Mouse (Mus musculus) thymus, postnatal 4 days (tissue): ENCODE results near the gene Pgrmc1.
"Not testable (repeated sequence)": the region's sequence is repeated elsewhere in the genome, so short reads cannot be mapped to it uniquely, and the experiment has no call there.

Experiments used
- DNase-seq: peaks from one replicate; pipeline ENCODE4 v3.0.0; 2021

Gene Pgrmc1

GRCm38 (mm10) chrX:36597707-36598389, at the start of gene Pgrmc1:
TSS of gene Pgrmc1 (plus strand) at chrX:36598206.
- peak; percentile 90 for DNase-seq

DNA sequence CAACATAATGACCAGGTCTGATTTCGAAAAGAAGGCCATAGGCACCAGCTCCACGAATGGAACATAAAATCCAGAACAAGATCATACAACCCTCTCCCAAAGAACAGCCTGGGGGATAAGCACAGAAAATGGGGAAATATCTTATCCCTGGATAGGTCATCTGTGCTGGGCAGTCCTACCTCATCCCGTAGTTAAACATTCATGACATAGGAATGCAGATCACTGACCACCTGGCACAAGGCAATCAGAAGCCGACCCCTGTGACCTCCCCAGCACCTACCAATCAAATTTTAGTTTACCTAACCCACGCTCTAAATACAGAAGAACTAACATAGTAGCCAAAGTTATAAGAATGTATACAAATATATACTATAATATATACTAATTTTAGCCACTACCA, 49.2 kb upstream of the Pgrmc1 start:
- no peak for DNase-seq

DNA sequence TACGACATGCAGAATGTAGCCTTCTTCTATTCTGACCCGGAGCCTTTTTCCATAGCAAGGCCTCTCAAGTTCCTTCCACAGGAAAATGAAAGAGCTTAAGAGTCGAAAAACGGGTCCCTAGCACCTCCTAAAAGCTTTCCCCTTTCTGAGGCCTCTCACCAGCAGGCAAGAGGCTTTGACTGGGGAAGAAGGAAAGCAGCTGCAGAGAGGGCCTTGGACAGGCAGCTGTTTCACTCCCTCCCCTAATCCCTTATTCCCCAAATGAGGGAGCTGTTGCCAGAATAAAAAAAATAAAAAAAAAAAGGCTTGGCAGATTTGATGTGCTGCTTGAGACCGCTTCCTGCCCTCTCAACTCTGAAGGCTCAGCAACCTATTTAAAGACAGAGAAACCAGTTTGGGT, 47.1 kb upstream of the Pgrmc1 start:
- DNase-seq = no peak

- DNase-seq = no peak
Observed at GRCm38 (mm10) chrX:36551351-36551750, 46.7 kb upstream of the Pgrmc1 start.

DNA sequence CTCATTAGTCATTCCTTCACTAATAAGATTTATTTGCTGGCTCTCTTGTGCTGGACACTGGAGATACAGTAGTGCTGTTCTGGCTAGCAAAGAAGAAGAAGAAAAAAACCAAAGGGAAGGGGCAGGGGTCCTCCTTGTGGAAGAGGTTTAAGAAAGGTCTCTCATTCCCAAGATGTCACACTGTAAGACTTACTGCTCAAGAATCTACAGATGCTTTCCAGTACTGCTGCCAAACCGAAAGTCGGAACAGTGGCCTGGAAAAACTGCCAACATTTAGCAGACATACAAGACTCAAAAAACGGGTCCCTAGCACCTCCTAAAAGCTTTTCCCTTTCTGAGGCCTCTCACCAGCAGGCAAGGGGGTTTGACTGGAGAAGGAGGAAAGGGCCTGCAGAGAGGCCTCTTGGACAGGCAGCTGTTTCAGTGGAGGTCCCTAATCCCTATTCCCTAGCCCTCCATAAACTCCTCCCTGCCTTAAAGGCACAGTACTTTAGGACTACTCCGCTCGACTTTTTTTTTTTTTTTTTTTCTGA, 45.9 kb upstream of the Pgrmc1 start:
- DNase-seq = no peak

DNA sequence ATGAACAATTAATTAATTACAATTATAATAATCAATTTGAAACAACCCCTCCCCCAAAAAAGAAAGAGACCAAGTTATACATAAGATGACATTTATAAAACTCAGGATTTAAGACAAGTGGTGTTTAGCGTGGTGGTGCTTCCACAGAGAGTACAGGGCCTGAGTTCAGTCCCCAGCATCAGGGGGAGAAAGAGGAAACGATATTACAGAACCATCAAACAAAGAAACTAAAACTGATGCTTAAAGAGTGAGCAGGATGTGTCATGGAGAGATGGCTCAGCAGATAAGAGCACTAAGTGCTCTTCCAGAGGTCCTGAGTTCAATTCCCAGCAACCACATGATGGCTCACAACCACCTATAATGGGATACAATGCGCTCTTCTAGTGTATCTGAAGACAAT, 45.3 kb upstream of the Pgrmc1 start:
- no peak for DNase-seq

GRCm38 (mm10) chrX:36555196-36555595, 42.8 kb upstream of the Pgrmc1 start:
- DNase-seq = not testable (repeated sequence)

DNA sequence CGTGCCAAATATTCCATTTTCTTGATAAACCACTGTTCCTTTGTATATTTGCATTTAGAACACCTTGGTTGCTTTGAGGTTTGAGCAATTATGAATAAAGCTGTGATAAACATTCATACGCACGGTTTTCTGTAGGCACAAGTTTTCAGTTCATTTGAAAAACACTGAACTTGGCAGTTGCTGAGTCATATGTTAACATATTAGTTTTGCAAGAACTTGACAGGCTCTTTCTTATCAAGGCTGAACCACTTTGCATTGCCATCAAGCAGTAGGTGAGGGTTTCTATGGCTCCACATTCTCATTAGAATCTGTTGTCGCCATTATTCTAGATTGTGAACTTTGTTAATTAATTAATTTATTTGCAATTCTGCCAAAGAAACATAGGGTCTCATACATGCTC, 37.8 kb upstream of the Pgrmc1 start:
- no peak for DNase-seq

DNA sequence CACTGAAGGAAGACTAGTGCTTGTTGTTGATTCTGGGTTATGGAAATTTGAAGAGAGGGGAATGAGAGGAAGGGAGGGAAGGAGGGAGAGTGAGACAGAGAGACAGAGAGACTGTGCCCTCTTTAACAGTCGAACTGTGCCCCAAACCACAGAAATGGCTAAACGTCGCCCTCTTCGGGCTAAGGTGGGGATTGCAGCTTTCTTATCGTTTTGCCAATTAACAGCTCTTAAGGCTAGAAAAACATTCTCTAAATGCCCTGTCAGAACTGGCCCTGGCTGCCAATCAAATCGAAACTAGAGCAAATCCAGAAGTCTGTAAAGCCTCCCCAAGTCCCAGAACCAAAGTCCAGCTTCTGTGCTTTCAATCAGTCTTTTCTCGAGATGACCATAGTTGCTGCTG, 36.4 kb upstream of the Pgrmc1 start:
- peak; percentile 76 for DNase-seq

DNA sequence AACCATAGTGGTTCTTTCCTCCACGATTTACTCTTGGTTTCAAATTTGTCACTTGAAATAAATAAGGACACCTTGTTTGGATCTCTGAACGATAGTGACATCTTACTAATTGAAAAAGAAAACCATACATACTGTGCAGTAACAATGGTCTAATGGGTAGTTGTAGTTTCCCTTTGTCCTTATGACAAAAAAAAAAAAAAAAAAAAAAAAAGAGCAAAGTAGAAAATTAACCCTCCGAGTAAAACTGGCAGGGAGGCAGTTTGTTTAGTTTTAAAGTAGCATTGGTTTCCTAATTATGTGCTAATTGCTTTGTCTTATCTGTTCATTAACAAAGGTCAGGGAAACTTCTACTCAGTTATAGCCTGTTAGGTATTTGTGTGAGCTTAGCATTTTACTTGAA, 35.9 kb upstream of the Pgrmc1 start:
- DNase-seq = no peak

GRCm38 (mm10) chrX:36586629-36587303, 11.2 kb upstream of the Pgrmc1 start:
- no peak for DNase-seq

DNA sequence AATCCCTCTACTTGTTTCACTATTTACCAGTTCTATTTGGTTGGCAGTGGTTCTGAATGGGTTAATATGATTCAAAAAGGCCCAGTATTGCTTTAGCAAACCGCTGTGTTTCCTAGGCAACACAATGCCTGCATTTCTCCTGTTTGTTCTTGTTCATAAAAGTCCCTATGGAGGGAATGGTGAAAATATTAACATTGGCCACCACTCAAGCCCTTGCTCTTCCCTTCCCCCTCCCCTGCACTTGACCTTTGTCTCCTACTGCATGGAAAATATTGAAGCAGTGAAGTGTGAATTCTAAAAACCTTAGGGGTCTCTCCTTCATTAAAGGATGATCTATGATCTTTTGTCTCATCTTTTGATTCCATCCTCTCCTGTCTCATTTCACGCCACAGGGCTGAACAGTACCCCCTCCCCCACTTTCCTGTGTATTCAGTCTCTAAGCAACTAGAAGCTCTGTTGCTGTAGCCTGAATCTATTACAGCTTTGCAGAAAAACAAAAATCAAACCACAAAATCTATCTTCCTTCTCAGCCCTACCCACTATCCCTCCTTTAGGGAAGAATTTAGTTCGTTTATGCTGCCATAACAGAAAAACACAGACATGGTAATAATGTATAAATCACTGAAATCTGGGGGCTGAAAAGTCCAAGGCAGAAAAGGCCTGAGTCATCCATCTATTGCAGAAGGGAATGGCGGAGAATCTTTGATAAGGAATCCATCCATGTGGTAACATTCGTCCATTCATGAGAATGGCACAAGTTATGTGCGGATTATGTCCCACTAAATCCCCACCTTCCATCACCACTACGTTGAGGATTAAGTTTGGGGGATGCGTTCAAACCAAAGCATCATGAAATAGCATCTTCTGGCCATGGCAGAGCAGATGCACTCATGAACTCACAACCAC, 10.4 kb upstream of the Pgrmc1 start:
- DNase-seq = no peak

DNA sequence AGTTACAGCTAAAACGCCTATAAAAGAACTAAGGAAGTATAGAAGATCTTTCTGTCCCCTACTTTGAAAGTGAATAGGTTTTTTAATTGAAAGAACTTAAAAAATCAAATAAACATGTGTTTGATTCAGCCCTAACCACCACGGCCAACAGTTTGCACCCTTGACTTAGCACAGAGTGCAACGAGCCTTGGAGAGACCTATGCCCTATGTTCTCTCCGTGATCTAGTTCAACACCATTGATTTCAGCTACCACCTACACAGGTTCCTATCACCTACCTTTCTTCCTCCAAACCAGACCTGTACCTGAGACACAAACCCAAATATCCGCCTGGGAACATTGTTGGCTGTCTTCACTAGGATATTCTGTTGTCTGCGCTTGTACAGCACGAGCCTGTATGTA, 7.7 kb upstream of the Pgrmc1 start:
- DNase-seq = no peak

DNA sequence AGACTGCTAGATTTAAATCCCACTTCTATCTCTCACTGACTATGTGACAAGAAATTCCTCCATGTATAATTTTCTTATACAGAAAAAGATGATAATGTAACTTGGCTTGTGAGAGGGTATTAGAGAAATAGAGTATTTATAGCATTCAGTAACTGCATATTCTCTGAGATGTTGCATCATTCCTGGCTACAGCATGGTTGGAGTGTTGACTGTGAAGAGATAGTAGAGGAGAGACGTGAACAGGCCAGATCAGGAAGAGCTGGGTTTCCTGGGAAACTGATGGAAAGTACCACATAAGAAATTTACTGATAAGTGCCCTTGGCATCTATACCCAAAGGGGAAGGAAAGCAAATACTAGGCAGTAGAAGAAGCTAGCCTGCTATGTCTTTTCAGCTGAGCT, 6.9 kb upstream of the Pgrmc1 start:
- DNase-seq = no peak

- no peak for DNase-seq
Observed at GRCm38 (mm10) chrX:36591539-36591938, 6.5 kb upstream of the Pgrmc1 start.

- DNase-seq = no peak
Observed at GRCm38 (mm10) chrX:36595247-36595646, 2.8 kb upstream of the Pgrmc1 start.

GRCm38 (mm10) chrX:36596483-36597120, 1.4 kb upstream of the Pgrmc1 start:
- DNase-seq = not testable (repeated sequence)

- DNase-seq = no peak
Observed at GRCm38 (mm10) chrX:36598390-36598810, 394 bp downstream of the Pgrmc1 start.

- DNase-seq = peak; percentile 33
Observed at GRCm38 (mm10) chrX:36598861-36599344, 897 bp downstream of the Pgrmc1 start.

DNA sequence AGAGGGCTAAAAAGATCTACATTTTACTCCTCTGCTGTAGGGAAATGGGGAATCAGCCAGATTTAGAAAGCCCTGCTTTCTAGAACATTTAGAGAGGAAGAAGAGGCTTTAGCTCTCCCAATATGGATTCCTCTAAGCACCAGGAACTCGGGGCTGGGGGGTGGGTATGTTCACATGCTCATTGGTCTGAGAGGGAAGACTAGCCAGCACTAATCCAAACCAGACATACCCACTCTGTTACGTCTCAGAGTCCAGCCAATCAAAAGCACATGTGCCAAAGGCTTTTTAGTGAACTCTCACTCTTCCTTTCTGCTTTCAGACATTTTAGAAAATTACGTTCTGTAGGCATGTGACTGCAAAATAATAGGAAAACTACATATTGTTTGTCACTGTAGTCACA, 1.6 kb downstream of the Pgrmc1 start:
- DNase-seq = no peak

DNA sequence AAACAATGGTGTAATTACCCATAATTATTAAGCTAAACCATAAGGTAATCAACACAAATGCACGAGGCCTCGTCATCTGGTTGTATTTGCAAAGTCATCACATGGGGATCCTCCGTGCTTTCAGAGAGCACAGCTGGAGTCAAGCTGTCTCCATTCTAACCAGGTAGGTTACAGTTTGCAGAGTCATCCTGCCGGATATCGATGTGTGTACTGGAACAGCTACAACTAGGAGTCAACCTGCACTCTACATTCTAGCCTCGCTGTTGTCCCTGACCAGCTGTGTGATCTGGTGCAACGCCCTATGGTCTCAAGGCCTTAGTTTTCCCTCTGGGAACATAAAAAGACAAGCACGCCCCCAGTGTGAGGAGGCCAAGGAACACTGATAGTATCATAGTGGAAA, 2.1 kb downstream of the Pgrmc1 start:
- no peak for DNase-seq

- no peak for DNase-seq
Observed at GRCm38 (mm10) chrX:36602926-36603325, 4.9 kb downstream of the Pgrmc1 start.

- DNase-seq = no peak
Observed at GRCm38 (mm10) chrX:36604040-36604439, 6.0 kb downstream of the Pgrmc1 start.
